In the genomic region with DNA sequence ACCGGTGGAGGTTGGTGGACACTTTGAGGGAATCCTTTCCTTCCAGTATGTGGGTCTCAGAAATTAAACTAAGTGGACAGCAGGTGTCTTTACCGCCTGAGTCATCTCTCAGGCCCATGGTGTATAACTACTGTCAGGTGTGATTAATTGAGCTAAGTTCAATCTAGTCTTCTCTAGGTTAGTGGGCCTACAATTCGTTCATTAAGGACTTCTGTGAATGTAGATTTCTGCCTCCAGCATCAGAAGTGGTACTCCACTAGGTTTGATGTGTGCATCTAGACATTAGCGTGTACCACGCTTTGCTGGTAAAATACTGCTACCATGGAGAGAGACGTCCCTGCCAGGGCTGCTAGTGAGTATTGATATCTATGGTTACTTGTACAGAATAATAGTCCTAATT, we compare ENCODE assay signal across 8 mouse cellular contexts. TPM values are rescaled to one million over a fixed set of nuclear protein-coding genes. Genes with fewer than 3 reads are reported as not detected.
DNase-seq lines count a peak whose midpoint lies in the region; ATAC-seq lines count a peak whose summit lies in the region.

No protein-coding gene starts in this region.

- H3K9ac ChIP-seq in embryonic facial prominence, embryonic 14.5 days (ENCODE audit: low read depth, low read length) = peak overlapping the region; percentile 72
- H3K9ac ChIP-seq in limb, embryonic 13.5 days = peak overlapping the region; percentile 72
- H3K9ac ChIP-seq in stomach, embryonic 16.5 days (ENCODE audit: low read length) = peak overlapping the region; percentile 85

- H3K27me3 ChIP-seq in megakaryocyte, embryonic 14.5 days (replicated peaks) = no peaks in the 10 kb centered on the region
- H3K27me3 ChIP-seq in embryonic facial prominence, embryonic 14.5 days (replicated peaks; ENCODE audit: control insufficient read depth, insufficient read depth, low read length) = no peaks in the 10 kb centered on the region
- no peaks in the 10 kb centered on the region for H3K27me3 ChIP-seq in limb, embryonic 13.5 days
- H3K27me3 ChIP-seq in stomach, embryonic 16.5 days (ENCODE audit: control insufficient read depth, insufficient read depth, low read length) = no peaks in the 10 kb centered on the region

- WGBS in embryonic facial prominence, embryonic 14.5 days = 51% methylated on average over 6 of the region's 6 CpGs
- 49% methylated on average over 6 of the region's 6 CpGs for WGBS in limb, embryonic 13.5 days
- 40% methylated on average over 6 of the region's 6 CpGs for WGBS in stomach, embryonic 16.5 days

- no peaks in the 10 kb centered on the region for H3K9me3 ChIP-seq in megakaryocyte, embryonic 14.5 days
- H3K9me3 ChIP-seq in embryonic facial prominence, embryonic 14.5 days (ENCODE audit: control insufficient read depth, low read length) = no peaks in the 10 kb centered on the region
- no peaks in the 10 kb centered on the region for H3K9me3 ChIP-seq in limb, embryonic 13.5 days
- no peaks in the 10 kb centered on the region for H3K9me3 ChIP-seq in stomach, embryonic 16.5 days (replicated peaks; ENCODE audit: control insufficient read depth, low read length)

- peaks cover 28% of the 10 kb centered on the region for H3K36me3 ChIP-seq in megakaryocyte, embryonic 14.5 days (replicated peaks; ENCODE audit: low read length)
- peaks cover 23% of the 10 kb centered on the region for H3K36me3 ChIP-seq in embryonic facial prominence, embryonic 14.5 days (ENCODE audit: control insufficient read depth, insufficient read depth, low read length)
- H3K36me3 ChIP-seq in limb, embryonic 13.5 days = peaks cover 8% of the 10 kb centered on the region
- H3K36me3 ChIP-seq in stomach, embryonic 16.5 days (ENCODE audit: control insufficient read depth, insufficient read depth, low read length) = 0 out of 2 replicates have a peak, but pooled peaks cover 4% of the 10 kb centered on the region

- no peak for ATAC-seq in megakaryocyte, adult 5-6 weeks (ENCODE audit: poor library complexity, severe bottlenecking)
- ATAC-seq in embryonic facial prominence, embryonic 14.5 days (ENCODE audit: low read depth) = no peak
- ATAC-seq in limb, embryonic 13.5 days (ENCODE audit: low FRiP score, low read depth) = no peak
- no peak for ATAC-seq in stomach, embryonic 16.5 days (ENCODE audit: insufficient read depth, low FRiP score)

- H3K4me2 ChIP-seq in embryonic facial prominence, embryonic 14.5 days (ENCODE audit: low read depth, low read length) = peak overlapping the region; percentile 67
- peak overlapping the region; percentile 62 for H3K4me2 ChIP-seq in limb, embryonic 13.5 days (replicated peaks)
- H3K4me2 ChIP-seq in stomach, embryonic 16.5 days (ENCODE audit: low read depth, low read length) = peak overlapping the region; percentile 67

- H3K4me3 ChIP-seq in megakaryocyte, embryonic 14.5 days (replicated peaks) = peak overlapping the region; percentile 99
- peak overlapping the region; percentile 74 for H3K4me3 ChIP-seq in embryonic facial prominence, embryonic 14.5 days (ENCODE audit: low read depth, low read length)
- H3K4me3 ChIP-seq in limb, embryonic 13.5 days = peak overlapping the region; percentile 59
- H3K4me3 ChIP-seq in stomach, embryonic 16.5 days (replicated peaks; ENCODE audit: low read length) = peak overlapping the region; percentile 83

- DNase-seq in embryonic facial prominence, embryonic 14.5 days (ENCODE audit: low spot score) = no peak
- no peak for DNase-seq in ovary, adult 18-20 months (ENCODE audit: low spot score)
- DNase-seq in right cerebral cortex, postnatal 25 days = no peak
- DNase-seq in right cerebral cortex, postnatal 10 days (ENCODE audit: low spot score in 2 of 2) = no peak

- H3K27ac ChIP-seq in embryonic facial prominence, embryonic 14.5 days (replicated peaks; ENCODE audit: low read depth, low read length) = no peak overlapping the region
- no peak overlapping the region for H3K27ac ChIP-seq in limb, embryonic 13.5 days
- no peak overlapping the region for H3K27ac ChIP-seq in stomach, embryonic 16.5 days (ENCODE audit: low read length)

- peaks cover 19% of the 10 kb centered on the region for H3K4me1 ChIP-seq in megakaryocyte, embryonic 14.5 days
- H3K4me1 ChIP-seq in embryonic facial prominence, embryonic 14.5 days (ENCODE audit: control insufficient read depth, insufficient read depth, low read length) = peaks cover 7% of the 10 kb centered on the region
- H3K4me1 ChIP-seq in limb, embryonic 13.5 days = peaks cover 14% of the 10 kb centered on the region
- H3K4me1 ChIP-seq in stomach, embryonic 16.5 days (ENCODE audit: control insufficient read depth, insufficient read depth, low read length) = peaks cover 7% of the 10 kb centered on the region; the same call in 1 of the 2 replicates

RNA-seq across cellular contexts. Expression of a gene that starts 1.0 kb away (rescaled TPM):
- polyA plus RNA-seq in megakaryocyte, embryonic 14.5 days (2012; ENCODE audit: insufficient read depth, low replicate concordance) = 2.3 TPM in 1 of 2 replicates, not detected in the other
- 25.3 and 28.4 TPM in 2 replicates for total RNA-seq in megakaryocyte, adult 5-6 weeks (2015)
- total RNA-seq in megakaryocyte, adult 5-6 weeks (2017) = 32.2 and 54.4 TPM in 2 replicates
- 28.4 and 31.8 TPM in 2 replicates for polyA plus RNA-seq in embryonic facial prominence, embryonic 14.5 days (2014; fragmentation: Nextera tagmentation; extraction: Ambion mirVana)
- polyA plus RNA-seq in limb, embryonic 13.5 days (2015; fragmentation: Nextera tagmentation; extraction: Ambion mirVana) = 30.0 and 31.3 TPM in 2 replicates
- polyA plus RNA-seq in stomach, embryonic 16.5 days (2015; fragmentation: Nextera tagmentation; extraction: Ambion mirVana) = 38.6 and 41.5 TPM in 2 replicates
